Mouse (Mus musculus) lung, adult 2 months (tissue): ENCODE measurements at regions not wholly inside any gene's neighbourhood (a gene's known extent, or its start where the extent isn't known, plus 50 kb on each side); places are given as distances from the start of the nearest gene placed in this dataset.

ENCODE experiments used
- CTCF ChIP-seq: fragments of 200-500 bp; IDR thresholded peaks from 2 replicates; pipeline ENCODE4 v1.5.1; 2011; ENCODE audit warnings: mild to moderate bottlenecking, low read length, control low read depth; ENCODE audit not compliant: insufficient read depth
- POLR2A ChIP-seq: fragments of 200-500 bp; IDR thresholded peaks from 2 replicates; pipeline ENCODE4 v1.6.1; 2011; ENCODE audit warnings: low read depth, mild to moderate bottlenecking, control low read depth, low read length, borderline replicate concordance; ENCODE audit errors: extremely low read depth

- TF ChIP-seq POLR2A (no peak), CTCF (no peak)
Measured at GRCm38 (mm10) chr14:58691129-58691828, 451.4 kb downstream of the 1700129C05Rik start.
